Mouse (Mus musculus) left cerebral cortex, adult 2 months (tissue): ENCODE results near the gene Ckm. TPM values are rescaled to one million over a fixed set of nuclear protein-coding genes. Genes with fewer than 3 reads are reported as not detected.

Experiments
- DNase-seq, 2 experiments: peaks; one replicate each; pipeline ENCODE4 v3.0.0; 2021 to 2022; ENCODE audit warnings: low spot score in 2 of 2, mixed read lengths in 1 of 2; ENCODE audit errors: extremely low spot score in 1 of 2
- H3K27ac ChIP-seq: fragments of 200-600 bp; 2 replicates; pipeline ENCODE4 v1.8.1; 2022
- H3K4me3 ChIP-seq: fragments of 200-600 bp; 2 replicates; pipeline ENCODE4 v1.8.1; 2022
- CTCF ChIP-seq: fragments of 200-600 bp; IDR thresholded peaks from 2 replicates; pipeline ENCODE4 v1.8.1; 2022; ENCODE audit warnings: antibody characterized with exemption, mild to moderate bottlenecking, moderate library complexity
- intact Hi-C: fragments of 180-260 bp; cut with DNase I; formaldehyde crosslinking; loops from one replicate; pipeline ENCODE4 v1.15.1; 2025
- long read RNA-seq, 2 experiments: library from polyadenylated mRNA; stranded (forward); transcript quantifications; one replicate each; pipeline ENCODE4 v2.0.0; 2021; ENCODE audit warnings: borderline mapping rate in 2 of 2
- total RNA-seq, 2 experiments: library from RNA; stranded (reverse); gene quantifications; 2 replicates each; pipeline ENCODE4 v1.2.3; 2021

Ckm gene
- total RNA-seq, result not detected
- long read RNA-seq, experiment 1, transcript Ckm-203 (8 exons, 2,742 nt), result major isoform, 5 of 5 reads
- long read RNA-seq, experiment 1, partial matches to known transcripts, result 0 of 5 reads
- long read RNA-seq, experiment 1, other reads (novel, unspliced or antisense), result 0 of 5 reads
- long read RNA-seq, experiment 2, partial matches to known transcripts, result 1 of 4 reads
- long read RNA-seq, experiment 2, other reads (novel, unspliced or antisense), result 1 of 4 reads

GRCm38 (mm10) chr7:19404476-19404875 is at the start of gene Ckm:
Gene Ckm, plus strand, starts transcription at chr7:19404776.
- intact Hi-C loops, result no loop called here
- DNase-seq, result no peak
- Histone ChIP-seq H3K4me3 (peak within 1 kb of the TSS; percentile 50), H3K27ac (no peak within 1 kb of the TSS)
- TF ChIP-seq CTCF, result no peak

DNA sequence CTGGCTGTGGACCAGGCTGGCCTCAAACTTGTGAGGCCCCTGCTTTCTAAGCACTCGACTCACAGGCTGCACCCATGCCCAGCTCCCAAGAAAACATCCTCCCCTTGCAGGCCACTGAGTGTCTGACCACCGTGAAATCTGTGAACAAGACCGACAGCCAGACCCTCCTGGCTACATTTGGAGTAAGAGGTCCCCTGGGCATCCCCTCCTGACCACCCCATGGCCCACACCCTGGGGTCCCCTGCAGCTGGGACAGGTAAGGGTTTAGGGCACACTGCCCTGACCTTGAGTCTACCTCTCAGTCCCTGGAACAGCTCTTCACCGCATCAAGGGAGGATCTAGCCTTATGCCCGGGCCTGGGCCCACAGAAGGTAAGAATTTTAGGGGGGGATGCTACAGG is 49.6 kb upstream of the Ckm start:
- no peak for TF ChIP-seq CTCF
- DNase-seq, result no peak
- no peak overlapping the region for H3K4me3 ChIP-seq
- intact Hi-C loops, result no loop called here
- H3K27ac ChIP-seq, result no peak overlapping the region

DNA sequence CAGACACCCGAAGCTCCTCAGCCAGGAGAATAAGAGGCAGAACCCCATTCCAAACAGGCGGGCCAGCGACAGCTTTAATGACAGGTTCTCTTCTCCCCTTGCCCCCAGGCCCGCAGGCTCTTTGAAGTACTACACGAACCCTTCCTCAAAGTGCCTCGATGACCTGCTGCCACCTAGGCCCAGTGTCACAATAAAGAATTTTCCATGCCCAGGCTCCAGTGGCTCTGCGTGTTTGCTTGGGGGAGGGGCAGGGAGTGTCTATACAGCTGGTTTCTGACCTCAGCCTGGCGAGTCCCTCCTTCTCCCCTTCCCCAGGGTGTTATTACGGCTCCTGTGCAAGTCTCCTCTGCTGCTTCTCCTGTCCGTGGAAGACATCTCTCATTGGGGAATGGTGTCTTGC is 48.3 kb upstream of the Ckm start:
- no peak overlapping the region for H3K4me3 ChIP-seq
- intact Hi-C loops, result no loop called here
- no peak overlapping the region for H3K27ac ChIP-seq
- DNase-seq, result no peak
- TF ChIP-seq CTCF, result no peak

DNA sequence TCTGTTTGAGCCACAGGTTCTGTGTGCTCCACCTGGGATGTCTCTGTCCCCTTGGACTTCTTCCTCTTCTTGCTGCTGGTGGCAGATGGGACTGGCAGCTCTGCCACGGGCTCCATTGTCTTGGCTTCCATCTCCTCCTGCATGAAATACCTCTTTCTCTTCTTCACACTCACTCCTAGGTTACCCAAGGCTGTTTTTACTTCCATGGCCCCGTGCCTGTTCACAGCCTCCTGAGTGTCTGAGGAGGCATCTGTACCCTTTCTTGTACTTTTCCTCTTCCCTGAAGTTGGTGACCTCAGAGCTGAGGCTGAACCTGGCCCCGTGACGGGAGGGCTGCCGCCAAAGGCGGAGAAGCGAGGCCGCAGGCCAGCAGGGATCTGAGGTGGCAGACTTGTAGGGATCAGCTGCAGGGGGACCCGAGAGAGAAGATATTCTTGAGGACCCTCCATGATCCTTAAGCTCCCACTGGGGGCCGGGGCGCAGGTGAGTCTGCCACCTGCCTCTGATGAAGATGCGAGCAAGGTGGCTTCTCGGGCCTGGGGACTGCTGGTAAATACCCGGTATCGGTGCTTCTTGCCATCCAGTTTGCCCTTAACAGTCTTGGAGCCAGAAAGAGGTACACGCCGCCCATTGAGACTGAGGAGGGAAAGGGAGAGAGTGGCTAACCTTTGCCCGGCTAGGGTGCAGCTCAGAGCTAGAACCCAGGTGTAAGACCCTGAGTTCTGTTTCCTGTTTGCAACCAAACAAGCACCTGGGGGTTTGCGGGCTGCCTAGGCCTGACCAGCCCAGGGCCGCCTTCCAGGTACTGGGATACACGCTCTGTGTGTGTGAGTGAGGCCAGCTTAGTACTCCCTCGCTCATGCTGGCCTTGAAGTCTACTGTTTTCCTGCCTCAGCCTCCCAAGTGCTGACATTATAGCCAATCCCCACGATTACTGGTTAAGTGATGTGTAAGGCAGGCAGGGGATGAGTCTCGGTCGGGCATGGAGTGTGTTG is 46.9 kb upstream of the Ckm start:
- no peak for TF ChIP-seq CTCF
- DNase-seq, result no peak
- Histone ChIP-seq H3K27ac (no peak overlapping the region), H3K4me3 (no peak overlapping the region)
- intact Hi-C loops, result no loop called here

DNA sequence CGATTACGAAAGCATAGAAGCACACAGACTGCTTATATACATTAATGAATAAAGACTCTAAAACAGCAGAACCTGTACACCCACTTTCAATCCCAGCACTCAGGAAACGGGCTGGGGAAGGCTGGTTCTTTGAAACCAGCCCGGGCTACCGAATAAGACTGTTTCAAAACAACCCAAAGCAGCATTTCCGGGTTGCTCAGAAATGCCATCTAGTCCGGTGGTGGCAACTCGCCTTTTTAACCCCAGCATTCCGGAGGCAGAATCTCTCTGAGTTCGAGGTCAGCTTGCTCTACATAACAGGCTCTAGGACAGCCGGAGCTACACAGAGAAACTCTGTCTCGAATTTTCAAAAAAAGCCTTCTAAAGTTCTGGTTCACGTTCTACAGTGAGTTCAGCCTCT is 45.9 kb upstream of the Ckm start:
- peak overlapping the region; percentile 57 for H3K4me3 ChIP-seq
- intact Hi-C loops, result no loop called here
- H3K27ac ChIP-seq, result peak overlapping the region; percentile 94; the same call in 1 of the 2 replicates
- DNase-seq, result no peak
- no peak for TF ChIP-seq CTCF

GRCm38 (mm10) chr7:19359299-19359891 is 45.2 kb upstream of the Ckm start, which contains the start of the genes Cd3eap and Ppp1r13l:
Gene Cd3eap, minus strand, starts transcription at chr7:19359483.
Gene Ppp1r13l, plus strand, starts transcription at chr7:19359749.
- peak within 1 kb of the TSS; percentile 57 for H3K4me3 ChIP-seq
- peak within 1 kb of the TSS; percentile 94 for H3K27ac ChIP-seq
- intact Hi-C loops, result no loop called here
- TF ChIP-seq CTCF, result no peak
- DNase-seq, result peak; percentile 88 to 90

DNA sequence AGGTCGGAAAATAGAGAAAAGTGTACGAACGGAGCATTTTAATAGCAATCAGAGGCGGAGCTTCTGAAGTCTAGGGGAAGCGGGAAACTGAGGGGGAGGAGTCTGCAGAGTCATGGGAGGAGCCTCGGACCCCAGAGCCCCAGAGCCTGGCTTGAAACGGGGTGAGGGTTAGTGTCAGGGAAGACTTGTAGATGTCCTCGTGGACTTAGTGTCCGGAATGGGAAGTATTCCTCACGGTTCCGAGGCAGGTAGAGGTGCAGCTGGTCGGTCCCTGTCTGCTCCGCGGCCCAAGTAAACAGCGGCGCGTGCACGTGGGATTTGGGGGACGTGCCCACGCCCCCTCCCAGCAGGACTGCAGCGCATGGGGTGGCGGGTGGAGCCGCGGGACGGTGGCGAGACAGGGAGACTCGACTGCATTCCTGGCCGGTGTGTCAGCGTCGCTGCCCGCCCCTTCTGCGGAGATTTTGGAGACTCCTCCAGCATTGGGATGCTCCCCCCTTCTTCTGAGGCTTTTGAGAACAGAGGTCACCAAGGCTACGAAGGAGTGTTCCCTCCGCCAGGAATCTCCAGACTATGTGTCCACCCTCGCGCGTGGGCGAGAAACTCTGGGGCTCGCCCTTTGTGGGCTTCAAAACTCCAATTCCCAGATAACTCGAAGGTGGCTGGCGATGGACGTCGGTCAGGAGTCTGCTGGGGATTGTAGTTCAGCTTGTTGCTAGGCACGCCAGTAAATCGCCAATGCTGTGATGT is 44.5 kb upstream of the Ckm start:
- intact Hi-C loops, result loop anchor here (5.0 to 10.0 kb wide), 2 partner anchors 63 to 335 kb away; partner anchors contain the start of genes Foxa3 and Sympk
- DNase-seq, result peak; percentile 59 to 72
- peak overlapping the region; percentile 57 for H3K4me3 ChIP-seq
- H3K27ac ChIP-seq, result peak overlapping the region; percentile 76
- TF ChIP-seq CTCF, result no peak

GRCm38 (mm10) chr7:19360944-19361343 is 43.6 kb upstream of the Ckm start:
- Histone ChIP-seq H3K4me3 (peak overlapping the region; percentile 57), H3K27ac (peak overlapping the region; percentile 76)
- DNase-seq, result peak; percentile 88 to 90
- TF ChIP-seq CTCF, result no peak; the same call in 1 of the 2 replicates
- intact Hi-C loops, result loop anchor here (5.0 to 10.0 kb wide), 2 partner anchors 64 to 336 kb away; partner anchors contain the start of genes Foxa3 and Sympk

- no peak overlapping the region for H3K27ac ChIP-seq
- peak; percentile 71 to 76 for DNase-seq
- intact Hi-C loops, result loop anchor here (5.0 to 10.0 kb wide), 2 partner anchors 64 to 337 kb away; partner anchors contain the start of genes Foxa3 and Sympk
- peak overlapping the region; percentile 57 for H3K4me3 ChIP-seq
- peak; percentile 81 for TF ChIP-seq CTCF
Measured at GRCm38 (mm10) chr7:19361720-19362119, 42.9 kb upstream of the Ckm start.

GRCm38 (mm10) chr7:19362276-19362675 is 42.3 kb upstream of the Ckm start:
- H3K4me3 ChIP-seq, result no peak overlapping the region
- intact Hi-C loops, result loop anchor here (5.0 to 10.0 kb wide), 2 partner anchors 65 to 337 kb away; partner anchors contain the start of genes Foxa3 and Sympk
- TF ChIP-seq CTCF, result no peak

GRCm38 (mm10) chr7:19363881-19364280 is 40.7 kb upstream of the Ckm start:
- H3K4me3 ChIP-seq, result no peak overlapping the region
- intact Hi-C loops, result loop anchor here (5.0 to 10.0 kb wide), 2 partner anchors 67 to 339 kb away; partner anchors contain the start of genes Foxa3 and Sympk
- TF ChIP-seq CTCF, result peak; percentile 82
- H3K27ac ChIP-seq, result no peak overlapping the region
- DNase-seq, result peak; percentile 58 to 69

More at GRCm38 (mm10) chr7:19362276-19362675, 42.3 kb upstream of the Ckm start:
- no peak for DNase-seq
- H3K27ac ChIP-seq, result no peak overlapping the region
